18 mouse cellular contexts compared by ENCODE assay signal in genomic region chrX:140624875-140625594, GRCm38 (mm10). TPM values are rescaled to one million over a fixed set of nuclear protein-coding genes. Genes with fewer than 3 reads are reported as not detected.
DNase-seq lines count a peak whose midpoint lies in the region; ATAC-seq and TF ChIP-seq lines count a peak whose summit lies in the region.
"Had no signal": no experiment of that assay in that cellular context is flagged by ENCODE, and none has a peak within 500 bp of the region (broad histone marks: within the 10 kb centered on the region; RNA-seq: fewer than 3 reads in every experiment).

No protein-coding gene starts in this region.

- H3K9ac ChIP-seq in heart, embryonic 14.5 days (ENCODE audit: low read length): no peak overlapping the region
- H3K9ac ChIP-seq in ES-E14 (ENCODE audit: insufficient read depth, low read depth, low read length, poor library complexity, severe bottlenecking): no peak overlapping the region
- no peak overlapping the region for H3K9ac ChIP-seq in hindbrain, embryonic 16.5 days (ENCODE audit: low read depth, low read length)
- no peak overlapping the region for H3K9ac ChIP-seq in midbrain, embryonic 15.5 days
- H3K9ac ChIP-seq: embryonic facial prominence, embryonic 12.5 days; neural tube, embryonic 13.5 days had no signal

- H3K4me3 ChIP-seq in heart, embryonic 14.5 days (ENCODE audit: control insufficient read depth in 1 of 2, insufficient read depth in 1 of 2, low read depth in 1 of 2, low read length in 2 of 2): no peak overlapping the region
- no peak overlapping the region for H3K4me3 ChIP-seq in ES-E14 (ENCODE audit: insufficient read depth in 1 of 2, low read depth in 1 of 2, low read length in 2 of 2, poor library complexity in 1 of 2, severe bottlenecking in 1 of 2)
- H3K4me3 ChIP-seq in hindbrain, embryonic 16.5 days (ENCODE audit: low read length): no peak overlapping the region
- no peak overlapping the region for H3K4me3 ChIP-seq in midbrain, embryonic 15.5 days
- H3K4me3 ChIP-seq: embryonic facial prominence, embryonic 12.5 days; gastrocnemius, adult 2 months; neural tube, embryonic 13.5 days had no signal

- no peaks in the 10 kb centered on the region for H3K9me3 ChIP-seq in heart, embryonic 14.5 days (ENCODE audit: control insufficient read depth, low read length)
- no peaks in the 10 kb centered on the region for H3K9me3 ChIP-seq in ES-E14 (ENCODE audit: control insufficient read depth, insufficient read depth, low read depth, low read length)
- no peaks in the 10 kb centered on the region for H3K9me3 ChIP-seq in hindbrain, embryonic 16.5 days (ENCODE audit: control insufficient read depth, low read length)
- H3K9me3 ChIP-seq in midbrain, embryonic 15.5 days: no peaks in the 10 kb centered on the region
- H3K9me3 ChIP-seq: embryonic facial prominence, embryonic 12.5 days; neural tube, embryonic 13.5 days had no signal

- peak overlapping the region; percentile 31 for H3K4me2 ChIP-seq in heart, embryonic 14.5 days (ENCODE audit: low read length)
- no peak overlapping the region for H3K4me2 ChIP-seq in hindbrain, embryonic 16.5 days (ENCODE audit: low read length)
- no peak overlapping the region for H3K4me2 ChIP-seq in midbrain, embryonic 15.5 days
- H3K4me2 ChIP-seq: embryonic facial prominence, embryonic 12.5 days; midbrain, embryonic 11.5 days; neural tube, embryonic 13.5 days had no signal

- 55% methylated on average over 12 of the region's 12 CpGs for WGBS in heart, embryonic 14.5 days
- WGBS in hindbrain, embryonic 16.5 days: 68% methylated on average over 12 of the region's 12 CpGs
- 71% methylated on average over 12 of the region's 12 CpGs for WGBS in midbrain, embryonic 15.5 days

- in situ Hi-C loops in ES-E14 (cut with MboI; ENCODE audit: low sequenced_read_pairs in 2 of 2, unreplicated experiment in 2 of 2): no loop called here

- no peak overlapping the region for H3K27ac ChIP-seq in heart, embryonic 14.5 days (replicated peaks in 1 of 2; ENCODE audit: control insufficient read depth in 1 of 2, insufficient read depth in 1 of 2, low read depth in 2 of 2, low read length in 2 of 2)
- no peak overlapping the region for H3K27ac ChIP-seq in ES-E14 (ENCODE audit: insufficient read depth, low read depth, low read length, poor library complexity, severe bottlenecking)
- H3K27ac ChIP-seq in hindbrain, embryonic 16.5 days (ENCODE audit: low read depth, low read length): no peak overlapping the region
- no peak overlapping the region for H3K27ac ChIP-seq in midbrain, embryonic 15.5 days
- H3K27ac ChIP-seq: embryonic facial prominence, embryonic 12.5 days; gastrocnemius, adult 2 months; hindbrain, postnatal 0 days; neural tube, embryonic 13.5 days had no signal

- no peaks in the 10 kb centered on the region for H3K36me3 ChIP-seq in heart, embryonic 14.5 days (ENCODE audit: control insufficient read depth, insufficient read depth, low read length)
- no peaks in the 10 kb centered on the region for H3K36me3 ChIP-seq in ES-E14 (ENCODE audit: control insufficient read depth, insufficient read depth, low read length, poor library complexity, severe bottlenecking)
- H3K36me3 ChIP-seq in hindbrain, embryonic 16.5 days (ENCODE audit: control insufficient read depth, insufficient read depth, low read length): no peaks in the 10 kb centered on the region
- H3K36me3 ChIP-seq in midbrain, embryonic 15.5 days (replicated peaks): no peaks in the 10 kb centered on the region
- H3K36me3 ChIP-seq: embryonic facial prominence, embryonic 12.5 days; neural tube, embryonic 13.5 days had no signal

- no peaks in the 10 kb centered on the region for H3K27me3 ChIP-seq in heart, embryonic 14.5 days (ENCODE audit: control insufficient read depth, insufficient read depth, low read length)
- H3K27me3 ChIP-seq in hindbrain, embryonic 16.5 days (replicated peaks; ENCODE audit: control insufficient read depth, insufficient read depth, low read length): peaks cover 3% of the 10 kb centered on the region; the same call in 1 of the 2 replicates
- no peaks in the 10 kb centered on the region for H3K27me3 ChIP-seq in midbrain, embryonic 15.5 days (replicated peaks)
- H3K27me3 ChIP-seq: CH12.LX had no signal

- DNase-seq in heart, adult 8-10 months (ENCODE audit: low spot score): no peak
- DNase-seq in ES-E14 (ENCODE audit: low read depth, low spot score): peak; percentile 12
- DNase-seq in liver: peak; percentile 4
- DNase-seq: adrenal gland, adult 8-10 months; gastrocnemius, adult 2 months; heart, adult 11 months; heart, postnatal 4 days had no signal

- peaks cover 2 to 4% of the 10 kb centered on the region in 2 experiments; a peak in 2 of 4 replicates for H3K4me1 ChIP-seq in heart, embryonic 14.5 days (ENCODE audit: control insufficient read depth in 2 of 2, insufficient read depth in 2 of 2, low read length in 2 of 2)
- H3K4me1 ChIP-seq in ES-E14 (ENCODE audit: control insufficient read depth in 2 of 2, insufficient read depth in 2 of 2, low read length in 2 of 2, poor library complexity in 1 of 2): no peaks in the 10 kb centered on the region
- no peaks in the 10 kb centered on the region for H3K4me1 ChIP-seq in hindbrain, embryonic 16.5 days (ENCODE audit: control insufficient read depth, insufficient read depth, low read depth, low read length)
- H3K4me1 ChIP-seq in midbrain, embryonic 15.5 days: no peaks in the 10 kb centered on the region
- H3K4me1 ChIP-seq: embryonic facial prominence, embryonic 12.5 days; neural tube, embryonic 13.5 days had no signal

- ATAC-seq in heart, embryonic 14.5 days (ENCODE audit: insufficient number of reproducible peaks, insufficient read depth, low FRiP score, low read depth): no peak
- ATAC-seq in megakaryocyte progenitor cell, adult 5-6 weeks (replicated peaks; ENCODE audit: poor library complexity): peak; percentile 69
- ATAC-seq in hindbrain, embryonic 16.5 days: no peak
- no peak for ATAC-seq in inflammation-experienced regulatory T-cells, adult 6 months
- ATAC-seq in midbrain, embryonic 15.5 days (replicated peaks): no peak
- ATAC-seq: forebrain, embryonic 16.5 days; hindbrain, postnatal 0 days had no signal

TF ChIP-seq in ES-E14, 5 proteins besides CTCF, POLR2A, EP300 and RAD21:
- no peak for TF ChIP-seq ZNF384 (IDR thresholded peaks at IDR 0.05; ENCODE audit: low read depth, low read length)
- no peak for TF ChIP-seq HCFC1 (IDR thresholded peaks at IDR 0.05; ENCODE audit: borderline replicate concordance, insufficient read depth, low read length)
- no peak for TF ChIP-seq CHD2 (IDR thresholded peaks at IDR 0.05; ENCODE audit: low read depth, low read length)
- TF ChIP-seq ZC3H11A (IDR thresholded peaks at IDR 0.05; ENCODE audit: borderline replicate concordance, low read depth, low read length): no peak
- TF ChIP-seq MAFK (IDR thresholded peaks at IDR 0.05; ENCODE audit: insufficient read depth, low read depth, low read length): no peak

RNA-seq across cellular contexts. Expression of gene Tsc22d3, which starts 24.6 kb away (rescaled TPM):
- 209 and 227 TPM in 2 replicates for polyA plus RNA-seq in heart, embryonic 14.5 days (2014; fragmentation: Nextera tagmentation; extraction: Ambion mirVana)
- 100 to 1,000 TPM; 121 to 152 (median 126) TPM for total RNA-seq in heart, adult 8-10 months (2022)
- total RNA-seq in ES-E14 (2012; rRNA removed): 2.5 and 3.5 TPM in 2 replicates
- 24.6 and 26.8 TPM in 2 replicates for total RNA-seq in megakaryocyte progenitor cell, adult 5-6 weeks (2015)
- 25.3 and 29.8 TPM in 2 replicates for total RNA-seq in megakaryocyte progenitor cell, adult 5-6 weeks (2017)
- 135 and 147 TPM in 2 replicates for polyA plus RNA-seq in hindbrain, embryonic 16.5 days (2015; fragmentation: Nextera tagmentation; extraction: Ambion mirVana)
- polyA plus RNA-seq in inflammation-experienced regulatory T-cells, adult 6 months (2017; shearing (Covaris generic)): 100 to 1,000 TPM; 154 to 316 (median 209) TPM
- 123 TPM in 2 replicates for polyA plus RNA-seq in midbrain, embryonic 15.5 days (2015; fragmentation: Nextera tagmentation; extraction: Ambion mirVana)

RNA-seq across cellular contexts. Expression of gene Mid2, which starts 39.4 kb away (rescaled TPM):
- polyA plus RNA-seq in heart, embryonic 14.5 days (2014; fragmentation: Nextera tagmentation; extraction: Ambion mirVana): 16.1 and 17.4 TPM in 2 replicates
- 10 to 100 TPM; 14.7 to 16.8 (median 16.4) TPM for total RNA-seq in heart, adult 8-10 months (2022)
- 0.32 and 0.94 TPM in 2 replicates for total RNA-seq in ES-E14 (2012; rRNA removed)
- 0.15 and 0.30 TPM in 2 replicates for total RNA-seq in megakaryocyte progenitor cell, adult 5-6 weeks (2015)
- total RNA-seq in megakaryocyte progenitor cell, adult 5-6 weeks (2017): 0.62 TPM in 1 of 2 replicates, not detected in the other
- polyA plus RNA-seq in hindbrain, embryonic 16.5 days (2015; fragmentation: Nextera tagmentation; extraction: Ambion mirVana): 5.9 and 7.8 TPM in 2 replicates
- 1 to 10 TPM in 2 of 3 experiments, under 1 TPM in 1; 0.62 to 3.0 (median 1.4) TPM for polyA plus RNA-seq in inflammation-experienced regulatory T-cells, adult 6 months (2017; shearing (Covaris generic))
- polyA plus RNA-seq in midbrain, embryonic 15.5 days (2015; fragmentation: Nextera tagmentation; extraction: Ambion mirVana): 5.7 and 8.1 TPM in 2 replicates
